Mouse (Mus musculus): ENCODE results near the gene Snca. TPM values are rescaled to one million over a fixed set of nuclear protein-coding genes. Genes with fewer than 3 reads are reported as not detected.
"Not testable (repeated sequence)": the region's sequence is repeated elsewhere in the genome, so short reads cannot be mapped to it uniquely, and the experiment has no call there.

Gene Snca
- total RNA-seq, 4 experiments from 2014 or later: 2.2 to 6.2 (median 3.1) TPM

DNA sequence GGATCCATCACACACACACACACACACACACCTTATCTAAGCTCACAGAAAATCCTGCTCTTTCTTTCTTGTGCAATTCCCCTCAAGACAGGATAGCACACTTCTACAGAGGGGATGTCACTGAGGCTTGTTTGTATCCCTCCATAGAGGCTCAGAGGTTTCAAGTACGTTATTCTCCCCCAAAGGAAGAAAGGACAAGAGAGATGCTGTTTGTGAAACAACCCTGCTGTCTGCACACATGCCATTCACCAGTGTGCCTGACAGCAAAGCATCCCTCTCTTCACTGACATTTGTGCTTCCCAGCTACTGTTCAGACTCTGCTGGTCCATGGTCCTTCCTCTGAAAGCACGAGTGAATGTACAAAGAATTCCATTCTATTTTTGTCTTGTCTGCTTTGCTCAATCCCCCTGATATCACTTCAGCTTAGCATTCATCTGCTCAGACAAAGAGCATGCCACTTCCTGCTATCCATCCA is 119.6 kb downstream of the Snca start:
- DNase-seq: no peak

DNA sequence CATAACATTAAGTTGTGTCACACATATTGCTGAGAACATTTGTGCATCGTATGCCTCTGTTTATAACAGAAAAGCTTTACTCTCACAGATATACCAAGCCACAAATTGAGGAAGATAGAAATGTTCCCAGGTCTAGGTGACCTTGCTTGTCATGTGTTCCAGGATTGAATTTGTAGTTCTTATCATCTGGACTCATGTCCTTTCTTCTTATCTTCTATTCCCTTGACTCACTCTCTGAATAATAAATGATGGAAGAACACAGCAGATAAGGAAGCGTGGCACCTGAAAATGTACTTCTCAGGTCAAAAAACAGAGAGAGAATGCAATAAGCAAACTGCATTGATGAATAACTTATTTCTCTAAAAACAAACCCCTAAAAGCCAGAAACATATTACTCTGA is 131.6 kb downstream of the Snca start:
- DNase-seq: no peak

DNA sequence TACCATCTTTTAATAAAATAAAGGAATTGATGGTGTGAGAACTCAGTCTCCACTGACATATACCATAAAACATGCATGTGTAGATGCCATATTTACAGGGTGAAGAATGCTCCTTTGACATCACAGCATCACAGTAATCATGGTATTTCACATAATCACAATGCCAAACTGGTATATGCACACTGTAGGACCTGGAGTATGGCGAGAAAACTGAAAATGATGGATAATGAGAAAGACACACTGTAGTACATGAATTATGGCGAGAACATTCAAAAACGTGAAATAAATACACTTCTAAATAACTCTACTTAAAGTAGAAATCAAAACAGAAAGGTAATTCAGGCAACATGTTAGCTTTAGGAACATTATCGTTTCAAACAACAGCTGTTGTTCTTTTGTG is 142.6 kb downstream of the Snca start:
- DNase-seq: not testable (repeated sequence)

DNA sequence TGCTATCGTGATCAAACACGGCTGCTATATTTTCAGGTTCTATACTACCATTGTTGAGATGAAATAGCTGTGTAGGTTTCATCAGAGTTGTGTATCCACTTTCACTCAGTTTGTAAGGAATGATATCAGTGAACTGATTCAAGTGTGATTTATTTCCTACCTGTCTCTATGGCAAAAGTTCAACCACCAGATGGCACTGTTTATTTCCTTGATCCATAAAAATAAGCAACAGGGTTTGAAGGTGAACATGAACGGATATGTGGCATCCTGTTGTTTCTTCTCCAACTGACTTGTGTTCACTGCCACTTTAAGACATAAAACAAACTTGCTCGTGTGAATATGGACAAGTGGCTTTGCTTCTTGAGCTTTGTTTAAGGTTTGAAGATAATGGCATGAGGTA is 147.4 kb downstream of the Snca start:
- no peak for DNase-seq

Other genes starting within 250 kb of the Snca start
- 1 to 10 TPM in 2 of 4 experiments, under 1 TPM in 2; 0.40 to 1.2 (median 1.0) TPM for gene Mmrn1, start 95.1 kb upstream of the Snca start, total RNA-seq (2022)

Measured in adrenal gland, adult 8-10 months (tissue).